Mouse (Mus musculus) midbrain, embryonic 14.5 days (tissue): Measurements from ENCODE around the gene Lrrc1. TPM values are rescaled to one million over a fixed set of nuclear protein-coding genes. Genes with fewer than 3 reads are reported as not detected.

Source experiments
- ATAC-seq: fragments of 200-750 bp; cut with Nextera tagmentation; 2 replicates; pipeline ENCODE4 v1.8.0; 2017; ENCODE audit warnings: moderate number of reproducible peaks, moderate library complexity; ENCODE audit not compliant: low FRiP score, low TSS enrichment
- DNase-seq: peaks from one replicate; pipeline ENCODE4 v3.0.0-alpha.2; 2015
- H3K27ac ChIP-seq: fragments of 300-500 bp; sonication (generic); replicated peaks from 2 replicates; pipeline ENCODE4 v1.5.1; 2014; ENCODE audit warnings: mild to moderate bottlenecking, low read depth, low read length, moderate library complexity
- H3K27me3 ChIP-seq: fragments of 300-500 bp; sonication (generic); 2 replicates; pipeline ENCODE4 v1.6.1; 2014; ENCODE audit warnings: low read length, control low read depth, mixed read lengths; ENCODE audit not compliant: control insufficient read depth, insufficient read depth
- H3K36me3 ChIP-seq: fragments of 300-500 bp; sonication (generic); 2 replicates; pipeline ENCODE4 v1.6.1; 2014; ENCODE audit warnings: low read length, control low read depth; ENCODE audit not compliant: control insufficient read depth, insufficient read depth
- H3K4me1 ChIP-seq: fragments of 300-500 bp; sonication (generic); 2 replicates; pipeline ENCODE4 v1.6.1; 2014; ENCODE audit warnings: mild to moderate bottlenecking, antibody characterized with exemption, low read length, control low read depth; ENCODE audit not compliant: control insufficient read depth, insufficient read depth
- H3K4me2 ChIP-seq: fragments of 300-500 bp; sonication (generic); 2 replicates; pipeline ENCODE4 v1.6.1; 2014; ENCODE audit warnings: mild to moderate bottlenecking, low read length, moderate library complexity
- H3K4me3 ChIP-seq: fragments of 300-500 bp; sonication (generic); replicated peaks from 2 replicates; pipeline ENCODE4 v1.5.1; 2014; ENCODE audit warnings: low read depth, low read length
- H3K9ac ChIP-seq: fragments of 300-500 bp; sonication (generic); replicated peaks from 2 replicates; pipeline ENCODE4 v1.6.1; 2014; ENCODE audit warnings: mild to moderate bottlenecking, low read length, moderate library complexity
- H3K9me3 ChIP-seq: fragments of 300-500 bp; sonication (generic); 2 replicates; pipeline ENCODE4 v1.6.1; 2016; ENCODE audit warnings: low read length, control low read depth, mixed read lengths; ENCODE audit not compliant: control insufficient read depth
- WGBS: fragments of 180-500 bp; shearing (Covaris S2); extraction: QIAGEN DNeasy Blood & Tissue Kit; methylation state at CpG from one replicate; pipeline ENCODE4 v1.1.7; 2014; 5-methylcytosine and 5-hydroxymethylcytosine counted together
- polyA plus RNA-seq: library from polyadenylated mRNA; unstranded; fragments of >200 nt; fragmentation: Nextera tagmentation; extraction: Ambion mirVana; gene quantifications from 2 replicates; pipeline ENCODE4 v1.2.1, GENCODE M21; 2014

Gene Lrrc1
- polyA plus RNA-seq, 1 experiment from 2014 or later, result 5.1 TPM

GRCm38 (mm10) chr9:77556435-77556834 lies 11.8 kb upstream of the Lrrc1 start:
- Histone ChIP-seq H3K9ac (no peak overlapping the region), H3K27me3 (no peaks in the 10 kb centered on the region), H3K4me1 (no peaks in the 10 kb centered on the region), H3K9me3 (no peaks in the 10 kb centered on the region), H3K27ac (no peak overlapping the region), H3K4me2 (no peak overlapping the region), H3K36me3 (no peaks in the 10 kb centered on the region), H3K4me3 (no peak overlapping the region)
- ATAC-seq (no peak), DNase-seq (no peak)
- WGBS, result 89% methylated on average over 9 of the region's 9 CpGs

DNA sequence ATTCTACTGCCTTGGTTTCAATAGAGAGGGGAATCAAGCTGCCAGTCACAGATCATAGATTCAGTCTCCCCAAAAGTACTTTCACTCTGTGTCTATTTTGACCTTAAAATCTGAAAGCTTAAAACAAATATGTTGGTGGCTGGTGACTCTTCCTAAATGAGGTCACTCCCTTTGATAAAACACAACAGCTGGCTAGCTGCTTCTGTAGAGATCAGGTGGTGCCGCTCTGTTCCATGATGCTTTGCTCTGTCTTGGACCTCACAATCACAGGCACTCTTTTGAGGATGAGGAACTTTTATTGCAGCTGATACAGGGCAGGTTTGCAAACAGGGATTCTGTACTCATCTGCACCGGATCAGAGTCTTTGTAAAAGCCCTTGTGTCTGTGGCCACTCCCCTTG lies 8.8 kb upstream of the Lrrc1 start:
- WGBS, result 73% methylated on average over 2 of the region's 2 CpGs
- no peaks in the 10 kb centered on the region for H3K36me3 ChIP-seq
- H3K4me1 ChIP-seq, result no peaks in the 10 kb centered on the region
- no peak overlapping the region for H3K9ac ChIP-seq
- ATAC-seq, result no peak
- no peak overlapping the region for H3K4me3 ChIP-seq
- no peak overlapping the region for H3K27ac ChIP-seq
- no peaks in the 10 kb centered on the region for H3K9me3 ChIP-seq
- H3K27me3 ChIP-seq, result no peaks in the 10 kb centered on the region
- no peak for DNase-seq
- no peak overlapping the region for H3K4me2 ChIP-seq

DNA sequence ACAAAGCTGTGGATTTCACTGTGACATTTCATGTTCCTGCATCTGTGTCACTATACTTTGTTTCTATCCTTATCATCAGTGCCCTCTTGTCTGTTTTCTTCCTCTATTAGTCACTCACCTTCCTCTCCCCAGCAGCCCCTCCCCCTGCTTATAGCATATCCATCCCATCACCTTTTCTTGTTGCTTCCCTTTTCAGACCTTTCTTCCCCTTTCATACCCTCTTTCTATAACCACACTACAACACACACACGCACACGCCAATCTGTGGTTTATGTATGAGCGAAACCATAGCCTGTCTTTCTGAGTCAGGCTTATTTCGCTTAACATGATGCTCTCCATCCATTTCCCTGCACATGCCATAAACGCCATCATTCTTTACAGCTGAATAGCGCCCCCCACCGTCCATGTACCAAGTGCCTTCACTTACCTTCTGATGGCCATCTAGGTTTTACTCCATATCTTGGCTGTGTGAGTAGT lies 6.4 kb upstream of the Lrrc1 start:
- Histone ChIP-seq H3K27me3 (no peaks in the 10 kb centered on the region), H3K4me2 (no peak overlapping the region), H3K4me1 (no peaks in the 10 kb centered on the region), H3K4me3 (no peak overlapping the region), H3K9ac (no peak overlapping the region), H3K36me3 (no peaks in the 10 kb centered on the region), H3K9me3 (no peaks in the 10 kb centered on the region), H3K27ac (no peak overlapping the region)
- WGBS, result 71% methylated on average over 7 of the region's 7 CpGs
- ATAC-seq (no peak), DNase-seq (no peak)

DNA sequence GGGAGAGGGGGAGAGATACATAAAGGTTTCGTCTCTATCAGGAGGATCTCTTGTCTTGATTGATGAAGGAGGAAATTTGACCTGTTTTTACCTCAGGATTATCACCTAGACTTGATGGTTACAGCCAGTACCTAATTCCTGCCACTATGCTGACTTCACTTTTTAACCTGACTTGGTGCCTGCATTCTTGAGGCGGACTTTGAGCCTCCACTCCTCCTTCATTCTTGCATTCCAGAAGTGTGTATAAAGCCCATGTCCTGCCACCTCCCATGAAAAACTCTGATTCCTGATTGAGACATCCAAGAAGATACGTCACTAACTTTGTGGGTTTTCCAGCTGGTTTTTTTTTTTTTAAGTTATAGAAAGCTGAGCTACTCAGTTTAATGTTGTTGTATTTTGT lies 1.3 kb upstream of the Lrrc1 start:
- H3K4me3 ChIP-seq, result no peak overlapping the region
- peaks cover 2% of the 10 kb centered on the region; the same call in 1 of the 2 replicates for H3K27me3 ChIP-seq
- no peak overlapping the region for H3K9ac ChIP-seq
- WGBS, result 55% methylated on average over 3 of the region's 3 CpGs
- H3K9me3 ChIP-seq, result no peaks in the 10 kb centered on the region
- H3K36me3 ChIP-seq, result no peaks in the 10 kb centered on the region
- H3K4me2 ChIP-seq, result no peak overlapping the region
- peaks cover 17% of the 10 kb centered on the region for H3K4me1 ChIP-seq
- ATAC-seq, result no peak
- no peak overlapping the region for H3K27ac ChIP-seq
- no peak for DNase-seq

DNA sequence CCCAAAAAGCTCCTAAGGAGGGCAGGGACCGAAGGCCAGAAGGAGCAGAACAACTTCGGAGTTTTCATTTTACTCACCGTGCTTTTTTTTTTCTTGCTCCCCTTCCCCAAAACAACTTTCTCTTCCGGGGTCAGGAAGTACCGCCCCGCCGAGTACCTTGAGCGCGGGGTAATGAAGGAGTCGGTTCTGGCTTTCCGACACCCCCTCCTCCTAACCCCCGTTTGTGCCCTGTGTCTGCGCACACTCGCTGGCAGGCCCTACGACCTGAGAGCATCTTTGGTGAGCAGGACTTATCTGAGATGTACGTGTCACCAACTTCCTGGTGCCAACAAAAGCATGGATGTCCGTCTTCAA lies 375 bp upstream of the Lrrc1 start:
- Histone ChIP-seq H3K9me3 (no peaks in the 10 kb centered on the region), H3K27ac (0 out of 2 replicates have a peak overlapping the region, but pooled peaks have one; percentile 71), H3K36me3 (no peaks in the 10 kb centered on the region), H3K4me3 (peak overlapping the region; percentile 82), H3K4me2 (peak overlapping the region; percentile 99), H3K4me1 (peaks cover 17% of the 10 kb centered on the region), H3K27me3 (peaks cover 2% of the 10 kb centered on the region; the same call in 1 of the 2 replicates), H3K9ac (peak overlapping the region; percentile 65)
- WGBS, result under 1% methylated on average over 17 of the region's 17 CpGs
- DNase-seq (peak; percentile 55), ATAC-seq (peak; percentile 49; the same call in 1 of the 2 replicates)

DNA sequence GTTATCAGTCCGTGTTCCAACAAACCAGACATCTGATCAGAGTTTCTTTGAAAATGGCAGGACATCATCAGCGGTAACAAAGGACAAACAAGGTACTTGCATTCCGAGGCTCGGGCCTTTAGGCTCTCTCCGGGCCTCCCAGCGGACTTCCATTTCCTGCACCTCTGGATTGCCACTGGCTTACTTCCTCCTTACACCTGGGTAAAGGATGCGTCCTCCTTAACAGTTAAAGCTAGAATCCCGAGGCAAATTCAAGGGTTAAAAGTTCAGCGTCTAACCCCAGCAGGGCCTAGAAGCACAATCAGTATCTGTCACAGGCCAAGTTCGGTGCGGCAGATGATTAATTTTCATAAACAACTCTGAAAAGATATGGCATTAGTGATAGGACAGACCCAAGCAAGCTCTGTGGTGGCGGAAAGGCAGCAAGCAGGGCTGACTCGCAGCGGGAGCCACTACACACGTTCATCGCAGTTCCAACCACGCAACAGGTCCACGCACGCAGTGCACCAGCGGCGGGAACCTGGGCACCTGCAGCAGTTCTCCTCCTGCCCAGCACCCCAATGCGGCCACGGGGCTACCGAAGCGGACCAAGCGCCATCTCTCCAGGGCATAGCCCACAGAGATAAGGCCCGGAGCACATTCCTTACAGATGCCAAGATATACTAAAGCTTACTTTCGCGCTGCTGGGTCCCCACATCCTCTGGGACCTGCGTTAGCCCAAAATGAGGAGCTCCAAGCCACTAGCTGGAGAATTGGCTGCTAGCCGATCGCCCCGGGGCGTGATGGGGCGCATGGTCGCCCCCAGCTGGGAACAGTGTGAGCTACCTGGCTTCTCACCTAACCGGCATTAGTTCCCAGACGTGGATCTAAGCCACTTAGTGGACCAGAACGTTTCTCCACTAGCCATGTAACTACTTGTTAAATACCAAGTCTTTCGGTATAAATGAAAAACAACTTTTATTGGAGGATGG lies 1.0 kb downstream of the Lrrc1 start:
- H3K27me3 ChIP-seq, result peaks cover 2% of the 10 kb centered on the region; the same call in 1 of the 2 replicates
- peaks cover 17% of the 10 kb centered on the region for H3K4me1 ChIP-seq
- peak overlapping the region; percentile 99 for H3K4me2 ChIP-seq
- 1% methylated on average over 40 of the region's 40 CpGs for WGBS
- DNase-seq (peak; percentile 64), ATAC-seq (peak; percentile 19; the same call in 1 of the 2 replicates)
- H3K9me3 ChIP-seq, result no peaks in the 10 kb centered on the region
- no peak overlapping the region for H3K27ac ChIP-seq
- peak overlapping the region; percentile 65; the same call in 1 of the 2 replicates for H3K9ac ChIP-seq
- H3K4me3 ChIP-seq, result peak overlapping the region; percentile 82
- no peaks in the 10 kb centered on the region for H3K36me3 ChIP-seq

GRCm38 (mm10) chr9:77541556-77541955 lies 3.1 kb downstream of the Lrrc1 start:
- WGBS, result 95% methylated on average over 7 of the region's 7 CpGs
- Histone ChIP-seq H3K27ac (no peak overlapping the region), H3K4me3 (no peak overlapping the region), H3K9ac (no peak overlapping the region), H3K27me3 (peaks cover 2% of the 10 kb centered on the region; the same call in 1 of the 2 replicates), H3K4me1 (peaks cover 17% of the 10 kb centered on the region), H3K9me3 (no peaks in the 10 kb centered on the region), H3K4me2 (no peak overlapping the region), H3K36me3 (no peaks in the 10 kb centered on the region)
- DNase-seq (no peak), ATAC-seq (no peak)

DNA sequence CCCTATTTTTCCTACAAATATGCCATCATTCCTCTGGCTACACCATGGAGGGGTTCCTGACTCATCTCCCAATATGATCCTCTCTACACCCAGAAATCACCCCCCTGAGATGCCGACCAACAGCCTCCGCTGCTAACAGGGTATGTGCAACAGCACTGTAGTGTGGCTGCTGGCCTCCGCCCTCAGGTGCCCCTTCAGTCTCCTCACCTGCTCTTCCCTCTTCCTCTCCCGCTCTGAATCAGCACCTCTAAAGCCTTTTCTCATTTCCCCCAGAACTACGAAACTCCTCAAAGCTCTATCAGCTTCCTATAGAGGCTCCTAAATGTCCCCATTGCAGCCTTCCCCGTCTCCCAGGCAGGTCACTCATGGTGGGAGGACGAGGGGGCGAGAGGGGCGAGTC lies 5.4 kb downstream of the Lrrc1 start:
- no peak for ATAC-seq
- DNase-seq, result no peak
- H3K36me3 ChIP-seq, result no peaks in the 10 kb centered on the region
- no peak overlapping the region for H3K4me3 ChIP-seq
- no peaks in the 10 kb centered on the region for H3K9me3 ChIP-seq
- 92% methylated on average over 9 of the region's 9 CpGs for WGBS
- 0 out of 2 replicates have a peak, but pooled peaks cover 2% of the 10 kb centered on the region for H3K27me3 ChIP-seq
- H3K9ac ChIP-seq, result no peak overlapping the region
- H3K4me2 ChIP-seq, result no peak overlapping the region
- peaks cover 32% of the 10 kb centered on the region for H3K4me1 ChIP-seq
- no peak overlapping the region for H3K27ac ChIP-seq
